Mouse (Mus musculus) midbrain, embryonic 12.5 days (tissue): ENCODE measurements around the gene Tax1bp3. TPM values are rescaled to one million over a fixed set of nuclear protein-coding genes. Genes with fewer than 3 reads are reported as not detected.

Experiments
- ATAC-seq: fragments of 200-750 bp; cut with Nextera tagmentation; 2 replicates; pipeline ENCODE4 v1.8.0; 2017; ENCODE audit warnings: low read depth, moderate TSS enrichment, moderate library complexity; ENCODE audit not compliant: low FRiP score
- H3K27ac ChIP-seq: fragments of 300-500 bp; sonication (generic); replicated peaks from 2 replicates; pipeline ENCODE4 v1.5.1; 2016; ENCODE audit warnings: mild to moderate bottlenecking
- H3K27me3 ChIP-seq: fragments of 300-500 bp; sonication (generic); 2 replicates; pipeline ENCODE4 v1.6.1; 2016; ENCODE audit warnings: mild to moderate bottlenecking
- H3K36me3 ChIP-seq: fragments of 300-500 bp; sonication (generic); 2 replicates; pipeline ENCODE4 v1.6.1; 2016
- H3K4me1 ChIP-seq: fragments of 300-500 bp; sonication (generic); 2 replicates; pipeline ENCODE4 v1.6.1; 2016
- H3K4me2 ChIP-seq: fragments of 300-500 bp; sonication (generic); replicated peaks from 2 replicates; pipeline ENCODE4 v1.6.1; 2016; ENCODE audit warnings: mild to moderate bottlenecking, moderate library complexity
- H3K4me3 ChIP-seq: fragments of 300-500 bp; sonication (generic); 2 replicates; pipeline ENCODE4 v1.5.1; 2016; ENCODE audit warnings: mild to moderate bottlenecking
- H3K9ac ChIP-seq: fragments of 300-500 bp; sonication (generic); replicated peaks from 2 replicates; pipeline ENCODE4 v1.6.1; 2016; ENCODE audit warnings: mild to moderate bottlenecking, moderate library complexity
- H3K9me3 ChIP-seq: fragments of 300-500 bp; sonication (generic); 2 replicates; pipeline ENCODE4 v1.6.1; 2016; ENCODE audit warnings: mild to moderate bottlenecking
- WGBS: fragments of 180-500 bp; shearing (Covaris S2); methylation state at CpG from one replicate; pipeline ENCODE4 v1.1.7; 2016; 5-methylcytosine and 5-hydroxymethylcytosine counted together
- polyA plus RNA-seq: library from polyadenylated mRNA; unstranded; fragments of >200 nt; fragmentation: Nextera tagmentation; extraction: Ambion mirVana; gene quantifications from 2 replicates; pipeline ENCODE4 v1.2.1, GENCODE M21; 2016

Tax1bp3 gene
- polyA plus RNA-seq, 1 experiment from 2014 or later: 182 TPM

DNA sequence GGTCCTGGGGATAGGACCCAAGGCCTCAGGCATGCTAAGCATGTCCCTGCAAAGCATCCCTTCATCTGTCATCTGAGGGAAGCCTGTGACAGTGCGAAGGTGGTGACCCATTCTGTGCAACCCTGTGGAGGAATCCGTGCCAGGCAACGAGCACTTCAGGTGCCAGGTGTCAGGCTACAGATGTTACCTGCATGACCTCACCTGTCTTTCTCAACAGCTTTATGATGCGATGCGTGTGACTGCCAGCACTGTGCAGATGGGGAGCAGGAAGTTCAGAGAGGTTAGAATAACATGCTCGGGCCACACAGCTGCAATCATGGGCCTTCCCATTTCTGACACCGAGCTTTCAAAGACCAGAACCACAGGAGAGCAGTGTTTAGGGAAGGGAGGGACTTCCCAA is 28.3 kb downstream of the Tax1bp3 start:
- H3K27ac ChIP-seq: no peak overlapping the region
- H3K4me3 ChIP-seq: no peak overlapping the region
- no peaks in the 10 kb centered on the region for H3K9me3 ChIP-seq
- H3K27me3 ChIP-seq: peaks cover 1% of the 10 kb centered on the region; the same call in 1 of the 2 replicates
- no peaks in the 10 kb centered on the region for H3K36me3 ChIP-seq
- no peak overlapping the region for H3K9ac ChIP-seq
- no peak overlapping the region for H3K4me2 ChIP-seq
- no peak for ATAC-seq
- WGBS: 79% methylated on average over 7 of the region's 7 CpGs
- no peaks in the 10 kb centered on the region for H3K4me1 ChIP-seq

DNA sequence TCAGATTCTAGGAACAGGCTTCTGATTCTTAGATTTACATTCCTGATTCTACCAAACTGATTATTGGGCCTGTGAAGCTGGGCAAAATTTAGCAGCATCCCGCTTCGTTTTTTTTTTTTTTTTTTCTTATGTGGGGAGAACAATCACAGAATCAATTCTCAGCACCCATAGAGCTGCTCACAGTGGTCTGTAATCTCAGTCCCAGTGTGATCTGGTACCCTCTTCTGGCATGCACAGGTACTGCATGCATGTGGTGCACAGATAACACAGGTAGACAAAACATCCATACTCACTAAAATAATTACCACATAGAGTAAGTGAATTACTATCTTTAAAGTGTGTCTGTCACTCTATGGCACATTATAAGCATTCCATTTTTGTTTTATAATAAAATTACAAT is 30.7 kb downstream of the Tax1bp3 start:
- Histone ChIP-seq H3K9me3 (no peaks in the 10 kb centered on the region), H3K27ac (no peak overlapping the region), H3K36me3 (no peaks in the 10 kb centered on the region), H3K4me3 (no peak overlapping the region), H3K27me3 (no peaks in the 10 kb centered on the region), H3K4me2 (no peak overlapping the region), H3K9ac (no peak overlapping the region), H3K4me1 (no peaks in the 10 kb centered on the region)
- no peak for ATAC-seq
- 91% methylated on average over 2 of the region's 2 CpGs for WGBS

DNA sequence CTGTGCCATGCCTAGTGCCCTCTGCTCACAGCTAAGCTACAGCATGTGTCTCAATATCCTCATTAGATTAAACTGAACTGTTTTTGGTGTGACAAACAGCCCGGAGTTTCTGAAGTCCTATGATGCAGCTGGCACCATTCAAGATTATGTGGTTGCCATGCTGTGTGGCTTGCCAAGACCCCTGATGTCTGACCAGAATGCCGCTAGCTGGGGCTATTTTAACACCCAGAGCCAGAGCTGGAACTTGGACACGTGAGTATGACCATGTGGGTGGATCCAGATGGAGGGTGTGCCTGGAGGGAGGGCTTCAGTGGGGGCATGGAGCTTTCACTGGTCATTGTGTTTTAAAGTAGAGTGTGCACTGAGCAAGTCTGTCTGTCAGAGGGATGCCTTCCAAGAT is 37.1 kb downstream of the Tax1bp3 start:
- H3K4me3 ChIP-seq: no peak overlapping the region
- no peaks in the 10 kb centered on the region for H3K4me1 ChIP-seq
- H3K9ac ChIP-seq: no peak overlapping the region
- 88% methylated on average over 3 of the region's 3 CpGs for WGBS
- no peak overlapping the region for H3K27ac ChIP-seq
- no peak overlapping the region for H3K4me2 ChIP-seq
- no peaks in the 10 kb centered on the region for H3K9me3 ChIP-seq
- H3K27me3 ChIP-seq: no peaks in the 10 kb centered on the region
- H3K36me3 ChIP-seq: no peaks in the 10 kb centered on the region
- ATAC-seq: no peak

DNA sequence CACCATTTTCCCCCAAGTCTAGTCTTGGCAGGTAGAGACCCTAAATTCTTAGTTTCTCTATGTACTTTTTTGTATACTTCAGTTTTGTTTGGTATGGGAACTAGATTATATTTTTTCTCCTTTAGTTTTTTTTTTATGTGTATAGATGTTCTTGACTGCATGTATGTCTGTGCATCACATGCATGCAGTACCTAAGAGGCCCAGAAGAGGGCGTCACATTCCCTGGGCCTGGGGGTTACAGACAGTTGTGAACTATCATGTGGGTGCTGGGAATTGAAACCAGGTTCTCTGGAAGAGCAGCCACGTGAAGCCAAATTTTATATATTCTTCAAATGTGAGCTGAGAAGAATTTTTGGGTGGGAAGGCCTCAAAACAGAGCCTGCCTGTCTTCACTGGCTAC is 42.8 kb downstream of the Tax1bp3 start:
- no peak overlapping the region for H3K4me3 ChIP-seq
- WGBS: 53% methylated on average over 2 of the region's 2 CpGs
- H3K27me3 ChIP-seq: no peaks in the 10 kb centered on the region
- H3K36me3 ChIP-seq: no peaks in the 10 kb centered on the region
- no peak overlapping the region for H3K27ac ChIP-seq
- H3K4me1 ChIP-seq: no peaks in the 10 kb centered on the region
- no peak for ATAC-seq
- no peaks in the 10 kb centered on the region for H3K9me3 ChIP-seq
- no peak overlapping the region for H3K4me2 ChIP-seq
- H3K9ac ChIP-seq: no peak overlapping the region

DNA sequence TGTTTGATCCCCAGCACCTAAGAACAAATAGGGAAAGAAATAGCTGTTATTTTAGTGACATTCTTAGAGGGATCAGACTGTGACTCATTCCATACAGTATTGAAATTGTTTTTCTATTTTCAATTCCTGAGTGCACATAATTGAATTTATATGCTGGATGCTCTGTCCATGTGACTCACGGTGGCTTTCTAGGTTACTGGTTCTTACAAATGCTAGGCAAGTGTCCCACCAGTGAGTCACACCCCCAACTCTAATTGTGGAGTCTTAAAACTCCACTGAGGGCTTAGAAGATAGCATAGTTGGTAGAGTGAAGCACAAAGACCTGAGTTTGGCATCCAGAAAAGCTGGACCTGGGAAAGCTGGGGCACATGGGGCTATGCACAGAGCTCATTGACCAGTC is 43.8 kb downstream of the Tax1bp3 start:
- H3K27me3 ChIP-seq: no peaks in the 10 kb centered on the region
- no peak overlapping the region for H3K4me2 ChIP-seq
- WGBS: 97% methylated on average over 1 of the region's 1 CpGs
- no peak overlapping the region for H3K4me3 ChIP-seq
- ATAC-seq: no peak
- no peak overlapping the region for H3K27ac ChIP-seq
- no peaks in the 10 kb centered on the region for H3K4me1 ChIP-seq
- no peak overlapping the region for H3K9ac ChIP-seq
- no peaks in the 10 kb centered on the region for H3K36me3 ChIP-seq
- no peaks in the 10 kb centered on the region for H3K9me3 ChIP-seq

DNA sequence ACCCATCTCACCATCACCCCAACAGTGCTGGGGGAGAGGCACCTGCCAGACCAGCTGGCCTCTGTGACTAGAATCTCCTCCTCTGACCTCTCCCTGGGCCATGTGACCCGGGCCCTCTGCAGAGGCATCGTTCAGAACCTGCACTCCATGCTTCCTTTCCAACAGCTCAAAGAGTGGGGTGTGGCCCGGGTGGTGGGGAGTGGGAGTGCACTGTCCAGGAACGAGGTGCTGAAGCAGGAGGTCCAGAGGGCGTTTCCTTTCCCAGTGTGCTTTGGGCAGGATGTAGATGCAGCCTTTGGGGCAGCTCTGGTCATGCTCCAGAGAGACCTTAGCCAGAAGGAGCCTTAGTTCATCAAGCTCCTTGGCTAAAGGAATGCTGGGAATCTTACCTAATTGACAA is 46.0 kb downstream of the Tax1bp3 start:
- H3K4me3 ChIP-seq: no peak overlapping the region
- no peaks in the 10 kb centered on the region for H3K9me3 ChIP-seq
- H3K4me2 ChIP-seq: no peak overlapping the region
- 51% methylated on average over 5 of the region's 5 CpGs for WGBS
- no peak overlapping the region for H3K9ac ChIP-seq
- no peaks in the 10 kb centered on the region for H3K36me3 ChIP-seq
- H3K4me1 ChIP-seq: no peaks in the 10 kb centered on the region
- no peak overlapping the region for H3K27ac ChIP-seq
- no peak for ATAC-seq
- H3K27me3 ChIP-seq: no peaks in the 10 kb centered on the region

DNA sequence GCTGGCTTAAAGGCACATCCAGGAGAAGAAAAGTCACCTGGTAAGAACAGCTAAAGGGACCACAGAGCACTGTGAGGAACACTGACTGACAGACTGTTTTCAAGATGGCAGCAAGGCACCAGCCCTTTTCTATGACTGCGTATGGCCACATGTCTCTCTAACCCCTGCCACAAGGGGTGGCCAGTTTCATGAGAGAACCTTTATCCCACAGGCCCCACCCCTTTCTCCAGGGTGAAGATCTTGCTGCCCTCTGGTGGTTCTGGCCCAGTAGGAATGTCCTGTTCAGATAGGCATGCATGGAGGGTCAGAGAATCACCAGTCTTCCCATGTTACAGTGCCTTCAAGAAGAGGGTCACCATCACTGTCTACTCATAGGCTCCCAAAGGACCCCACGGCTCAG is 47.1 kb downstream of the Tax1bp3 start:
- Histone ChIP-seq H3K4me3 (no peak overlapping the region), H3K27me3 (no peaks in the 10 kb centered on the region), H3K9me3 (no peaks in the 10 kb centered on the region), H3K4me1 (no peaks in the 10 kb centered on the region), H3K4me2 (no peak overlapping the region), H3K9ac (no peak overlapping the region), H3K36me3 (no peaks in the 10 kb centered on the region), H3K27ac (no peak overlapping the region)
- WGBS: 56% methylated on average over 2 of the region's 2 CpGs
- no peak for ATAC-seq

DNA sequence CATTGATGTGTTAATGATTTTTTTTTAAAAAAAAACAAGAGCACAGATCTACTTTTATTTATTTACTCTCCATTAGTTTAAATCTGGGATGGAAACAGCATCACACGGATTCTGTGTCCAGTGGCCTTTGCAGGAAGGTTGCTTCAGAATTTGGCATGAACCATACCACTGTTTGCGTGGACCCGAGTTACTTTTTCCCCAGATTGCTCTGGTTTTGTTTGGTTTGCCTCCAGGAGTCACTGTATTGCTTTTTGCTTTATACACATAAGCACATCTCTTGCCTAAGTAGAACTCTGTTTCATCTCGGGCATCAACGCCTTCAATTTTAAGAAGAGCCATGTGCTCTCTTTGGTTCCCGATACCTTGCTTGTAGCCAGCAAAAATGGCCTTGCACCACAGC is 49.0 kb downstream of the Tax1bp3 start:
- H3K9me3 ChIP-seq: no peaks in the 10 kb centered on the region
- no peaks in the 10 kb centered on the region for H3K4me1 ChIP-seq
- H3K36me3 ChIP-seq: no peaks in the 10 kb centered on the region
- WGBS: 90% methylated on average over 6 of the region's 6 CpGs
- ATAC-seq: no peak
- H3K4me3 ChIP-seq: no peak overlapping the region
- no peak overlapping the region for H3K27ac ChIP-seq
- no peak overlapping the region for H3K9ac ChIP-seq
- H3K27me3 ChIP-seq: no peaks in the 10 kb centered on the region
- H3K4me2 ChIP-seq: no peak overlapping the region

DNA sequence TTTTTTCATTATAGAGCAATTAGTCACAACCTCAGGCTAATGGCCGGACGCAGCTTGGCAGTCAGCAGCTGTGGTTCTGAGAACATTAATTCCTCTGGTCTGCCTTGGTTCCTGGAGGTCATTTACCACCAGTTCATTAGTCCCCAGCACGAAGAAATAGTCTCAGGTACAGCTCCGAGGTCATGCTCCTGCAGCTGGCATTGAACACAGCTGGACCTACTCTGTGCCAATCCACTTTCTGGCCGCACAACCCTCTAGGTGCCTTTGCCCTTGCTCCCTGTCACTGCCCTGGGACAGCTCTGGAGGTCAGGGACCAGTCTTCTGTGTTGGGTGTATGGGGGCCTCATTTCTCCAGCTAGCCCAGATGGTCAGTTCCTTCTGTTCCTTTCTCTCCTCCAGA is 52.0 kb downstream of the Tax1bp3 start:
- no peak overlapping the region for H3K4me3 ChIP-seq
- H3K36me3 ChIP-seq: no peaks in the 10 kb centered on the region
- H3K27me3 ChIP-seq: no peaks in the 10 kb centered on the region
- no peaks in the 10 kb centered on the region for H3K9me3 ChIP-seq
- no peak for ATAC-seq
- 84% methylated on average over 5 of the region's 5 CpGs for WGBS
- no peaks in the 10 kb centered on the region for H3K4me1 ChIP-seq
- no peak overlapping the region for H3K27ac ChIP-seq
- H3K4me2 ChIP-seq: no peak overlapping the region
- H3K9ac ChIP-seq: no peak overlapping the region

DNA sequence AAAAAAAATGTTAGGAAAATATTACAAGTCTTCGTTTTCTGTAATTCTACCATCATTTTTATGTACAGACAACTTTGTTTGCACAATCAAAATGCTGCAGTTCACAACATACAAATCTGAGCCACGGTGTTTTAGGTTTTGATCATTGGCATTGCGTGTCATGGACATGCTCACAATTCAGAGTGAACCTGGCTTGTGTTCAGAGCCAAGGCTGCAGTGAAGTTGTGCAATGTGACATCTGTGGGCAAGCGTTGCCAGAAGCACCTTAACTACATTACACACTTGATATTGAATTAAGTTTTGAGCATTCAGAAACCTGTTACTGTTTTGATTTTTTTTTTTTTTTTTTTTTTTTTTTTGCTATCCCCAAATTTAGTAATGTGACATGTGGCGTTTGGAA is 53.2 kb downstream of the Tax1bp3 start:
- WGBS: 89% methylated on average over 5 of the region's 5 CpGs
- Histone ChIP-seq H3K9ac (no peak overlapping the region), H3K4me1 (no peaks in the 10 kb centered on the region), H3K36me3 (no peaks in the 10 kb centered on the region), H3K4me3 (no peak overlapping the region), H3K27ac (no peak overlapping the region), H3K4me2 (no peak overlapping the region), H3K27me3 (no peaks in the 10 kb centered on the region), H3K9me3 (no peaks in the 10 kb centered on the region)
- ATAC-seq: no peak

DNA sequence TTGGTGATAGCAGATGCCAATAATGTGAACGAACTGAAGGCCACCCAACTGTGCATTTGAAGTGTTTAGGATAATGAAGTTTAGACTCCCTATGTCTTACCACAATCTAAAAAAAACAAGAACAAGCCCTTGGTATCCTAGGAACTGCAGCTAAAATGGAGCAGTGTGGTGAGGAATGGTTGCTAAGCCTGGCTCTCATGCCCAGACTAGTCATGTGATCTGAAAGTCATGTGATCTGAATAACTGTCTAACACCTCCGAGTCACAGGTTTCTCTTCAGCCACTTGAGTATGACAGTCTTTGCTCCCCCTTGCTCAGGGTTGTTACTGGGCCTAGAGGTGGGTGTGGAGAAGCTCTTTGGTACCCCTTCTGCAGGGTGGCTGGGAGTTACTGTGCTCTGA is 55.6 kb downstream of the Tax1bp3 start:
- Histone ChIP-seq H3K9me3 (no peaks in the 10 kb centered on the region), H3K4me2 (no peak overlapping the region), H3K27ac (no peak overlapping the region), H3K9ac (no peak overlapping the region), H3K36me3 (no peaks in the 10 kb centered on the region), H3K4me3 (no peak overlapping the region), H3K4me1 (no peaks in the 10 kb centered on the region), H3K27me3 (no peaks in the 10 kb centered on the region)
- no peak for ATAC-seq
- 77% methylated on average over 2 of the region's 2 CpGs for WGBS
